Mouse (Mus musculus) kidney, postnatal 25 days (tissue): ENCODE results near the gene Ergic2.
A peak's percentile ranks its signal among the peaks of the same experiment; 100 is the strongest.
"Not testable (repeated sequence)": the region's sequence is repeated elsewhere in the genome, so short reads cannot be mapped to it uniquely, and the experiment has no call there.

Experiments used
- DNase-seq, 2 experiments: peaks; one replicate each; pipeline ENCODE4 v3.0.0; 2021; ENCODE audit warnings: mixed read lengths in 2 of 2

Ergic2 gene

DNA sequence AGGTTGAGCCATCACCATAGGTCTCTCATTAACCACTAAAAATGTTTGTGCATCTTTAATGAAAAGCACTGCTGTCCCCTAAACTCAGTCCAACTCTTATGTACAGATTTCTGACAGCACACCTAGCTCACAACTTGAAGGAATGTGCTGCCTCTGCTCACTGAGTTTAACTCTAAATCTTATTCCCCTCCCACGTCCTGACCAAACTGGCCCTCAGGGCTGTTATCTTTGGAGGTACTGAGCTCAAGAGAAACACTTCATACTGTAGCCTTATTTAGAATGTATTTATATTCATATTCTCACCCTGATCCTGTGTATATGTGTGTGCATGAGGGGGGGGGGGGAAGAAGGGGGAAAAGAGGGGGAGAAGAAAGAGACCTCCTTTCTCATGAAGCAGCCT, 4.7 kb downstream of the Ergic2 start:
- DNase-seq = no peak

- no peak for DNase-seq
Observed at GRCm38 (mm10) chr6:148205134-148205533, 7.0 kb downstream of the Ergic2 start.

DNA sequence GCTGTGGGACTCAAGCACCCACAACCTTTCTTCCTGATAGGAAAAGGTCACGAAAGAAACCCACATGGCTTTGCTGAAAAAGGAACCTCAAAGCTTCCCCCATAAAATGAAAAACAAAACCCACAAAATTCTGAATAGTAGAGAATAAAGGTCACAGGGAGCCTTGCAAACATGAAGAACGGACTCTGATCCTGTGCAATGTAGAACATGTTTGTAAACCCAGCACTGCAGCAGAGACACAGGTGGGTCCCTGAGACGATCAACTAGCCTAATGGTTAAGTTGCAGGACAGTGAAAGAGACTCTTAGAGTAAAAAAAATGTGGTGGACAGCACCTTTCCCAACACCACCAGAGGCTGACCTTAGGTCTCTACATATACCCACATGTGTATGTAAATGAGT, 12.4 kb downstream of the Ergic2 start:
- DNase-seq = no peak

- no peak for DNase-seq
Observed at GRCm38 (mm10) chr6:148199177-148199576, 13.0 kb downstream of the Ergic2 start.

DNA sequence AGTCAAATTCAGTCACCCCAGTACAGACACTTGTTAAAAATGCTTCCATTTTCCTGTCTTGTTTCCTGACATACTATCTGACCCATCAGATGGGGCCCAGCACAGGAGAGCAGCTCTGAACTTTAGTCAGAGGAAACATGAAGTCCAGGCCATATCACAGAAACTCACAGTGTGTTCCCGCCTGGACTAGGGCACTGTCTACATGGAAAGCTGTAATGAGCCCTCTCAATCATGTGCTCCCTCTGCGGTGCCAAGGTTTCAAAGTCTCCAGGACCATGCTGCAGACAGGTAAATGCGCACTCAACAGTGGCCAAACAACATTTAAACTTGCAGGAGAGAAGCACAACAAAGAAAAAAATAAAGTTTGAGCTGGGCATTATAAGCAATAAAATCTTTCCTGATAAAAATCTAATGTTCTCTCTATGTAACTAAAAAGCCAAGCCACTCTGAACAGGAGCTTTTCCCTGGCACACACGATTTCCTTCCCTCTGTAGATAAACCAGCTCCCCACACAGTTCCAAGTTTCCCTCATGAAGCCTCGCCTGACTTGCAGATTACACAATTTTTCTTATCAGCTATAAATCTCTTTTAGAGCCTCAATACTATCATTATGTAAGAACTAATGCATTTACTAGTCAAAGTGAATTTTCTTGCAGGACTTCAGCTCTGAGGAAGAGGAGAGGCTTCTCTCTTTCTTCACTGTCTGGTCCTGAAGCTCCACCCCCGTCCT, 18.0 kb downstream of the Ergic2 start:
- peak; percentile 44 to 74 for DNase-seq

DNA sequence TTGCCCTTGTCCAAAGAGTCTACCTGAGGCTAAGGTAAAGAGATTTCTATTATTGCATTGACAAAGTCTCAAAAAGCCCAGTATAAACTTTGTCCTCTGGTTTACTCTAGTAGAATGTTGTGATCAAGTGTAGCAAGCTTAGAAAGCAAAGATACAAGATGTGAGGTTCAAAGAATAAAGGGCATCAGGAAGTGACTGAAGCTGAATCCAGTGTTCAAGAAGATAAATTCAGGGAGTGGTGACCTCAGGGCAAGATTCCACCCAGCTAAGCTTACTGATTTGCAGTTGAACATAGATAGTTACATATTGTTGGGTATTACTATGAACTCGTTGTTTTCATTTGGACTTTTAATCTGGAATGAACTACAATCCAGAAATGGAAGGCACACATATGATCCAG, 26.5 kb downstream of the Ergic2 start:
- DNase-seq = no peak

DNA sequence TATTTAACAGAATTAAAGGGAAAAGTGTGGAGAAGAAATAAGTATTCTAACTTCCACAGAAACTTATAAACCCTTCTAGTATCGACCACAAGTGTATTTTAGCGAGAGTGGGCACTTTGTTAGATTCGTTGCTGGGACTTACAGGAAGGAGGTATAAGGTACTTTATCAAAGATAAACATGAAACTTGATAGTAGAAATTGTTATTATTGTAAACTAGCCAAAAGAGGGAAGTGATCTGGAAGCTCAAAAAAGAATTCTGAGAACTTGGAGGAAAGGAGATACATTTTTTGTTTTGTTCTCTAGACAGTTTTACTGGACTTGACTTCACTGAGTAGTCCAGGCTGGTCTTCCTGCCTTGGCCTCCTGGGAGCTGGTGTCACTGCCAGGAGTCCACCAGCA, 39.3 kb downstream of the Ergic2 start:
- no peak for DNase-seq

DNA sequence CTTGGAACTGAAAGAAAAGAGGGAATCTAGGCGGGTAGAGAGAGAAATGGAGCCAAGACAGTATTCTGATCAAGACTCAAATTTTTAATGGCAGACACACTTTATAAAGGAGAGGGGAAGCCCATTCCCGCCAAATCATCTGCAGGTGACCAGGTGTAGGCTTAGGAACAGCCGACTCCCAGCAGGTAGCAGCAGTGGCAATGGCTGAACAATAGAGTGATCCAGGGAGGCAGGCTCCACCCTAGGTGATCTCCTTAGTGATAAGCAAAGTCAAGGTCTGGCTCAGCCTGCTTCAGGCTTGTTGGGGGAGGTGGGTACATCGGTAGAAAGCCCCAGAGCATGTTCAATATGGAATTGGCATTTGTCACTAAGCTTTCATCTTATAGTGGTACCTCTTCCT, 59.9 kb downstream of the Ergic2 start:
- DNase-seq = not testable (repeated sequence)

GRCm38 (mm10) chr6:148142421-148142820, 69.8 kb downstream of the Ergic2 start:
- DNase-seq = no peak

GRCm38 (mm10) chr6:148141874-148142273, 70.3 kb downstream of the Ergic2 start:
- DNase-seq = no peak

- no peak for DNase-seq
Observed at GRCm38 (mm10) chr6:148139288-148139995, 72.7 kb downstream of the Ergic2 start.

GRCm38 (mm10) chr6:148135769-148136382, 76.3 kb downstream of the Ergic2 start:
- DNase-seq = peak; percentile 86

DNA sequence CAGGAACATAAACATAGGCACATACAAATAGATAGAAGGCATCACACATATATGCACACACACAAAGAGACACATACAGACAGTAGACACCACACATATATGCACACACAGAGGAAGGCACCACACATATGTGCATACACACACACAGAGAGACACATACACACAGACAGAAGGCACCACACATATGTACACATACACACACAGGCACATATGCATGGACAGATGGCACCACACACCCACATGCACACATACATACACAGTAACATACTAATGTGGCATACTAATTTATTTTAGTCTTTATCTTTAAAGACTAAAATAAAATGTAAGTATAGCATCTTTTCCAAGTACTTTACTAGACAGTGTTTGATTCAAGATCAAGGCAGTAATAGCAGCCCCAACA, 78.6 kb downstream of the Ergic2 start:
- no peak for DNase-seq

DNA sequence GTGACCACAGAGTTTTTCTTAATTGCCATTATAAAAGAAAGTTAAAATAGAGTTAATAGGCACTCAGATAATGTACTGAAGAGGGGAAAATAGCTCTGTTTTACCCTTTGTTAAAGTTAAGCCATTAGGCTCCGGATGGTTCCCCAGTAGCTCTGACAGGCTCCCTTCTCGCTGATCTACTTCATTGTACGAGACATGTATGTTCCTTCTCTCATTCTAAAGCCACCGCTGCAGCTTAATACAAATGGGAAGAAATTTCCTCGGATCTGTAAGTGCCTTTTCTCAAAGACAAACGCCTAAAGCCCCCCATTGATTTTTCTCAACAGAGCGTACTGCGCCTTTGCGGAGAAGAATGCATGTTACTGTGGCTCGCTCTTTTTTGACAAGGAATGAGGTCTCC, 79.9 kb downstream of the Ergic2 start:
- DNase-seq = no peak
